Mouse (Mus musculus): ENCODE data around the gene Zfp689. TPM values are rescaled to one million over a fixed set of nuclear protein-coding genes. Genes with fewer than 3 reads are reported as not detected.
A peak's percentile ranks its signal among the peaks of the same experiment; 100 is the strongest.
"Not testable (repeated sequence)": the region's sequence is repeated elsewhere in the genome, so short reads cannot be mapped to it uniquely, and the experiment has no call there.

The Zfp689 gene
- polyA plus RNA-seq (2012; ENCODE audit: insufficient read depth, insufficient read length, missing spikeins): 1.4 and 1.7 TPM in 2 replicates

GRCm38 (mm10) chr7:127448521-127449300 is at the start of gene Zfp689:
Zfp689 (minus strand) TSS chr7:127449158.
- Histone ChIP-seq H3K27ac (ENCODE audit: insufficient read depth, low read depth, low read length) (peak within 1 kb of the TSS; percentile 67), H3K4me1 (ENCODE audit: control insufficient read depth, insufficient read depth, low read length) (peaks cover 9% of the 10 kb centered on the region), H3K4me3 (ENCODE audit: insufficient read depth, low read length) (peak within 1 kb of the TSS; percentile 99)
- no peak for TF ChIP-seq CTCF (IDR thresholded peaks at IDR 0.05; ENCODE audit: low read depth, low read length)

GRCm38 (mm10) chr7:127498407-127498806 is 49.4 kb upstream of the Zfp689 start:
- no peak for TF ChIP-seq CTCF (IDR thresholded peaks at IDR 0.05; ENCODE audit: low read depth, low read length)
- TF ChIP-seq POLR2A (IDR thresholded peaks at IDR 0.05; ENCODE audit: borderline replicate concordance, low read depth, low read length): no peak
- no peaks in the 10 kb centered on the region for H3K4me1 ChIP-seq (ENCODE audit: control insufficient read depth, insufficient read depth, low read length)

DNA sequence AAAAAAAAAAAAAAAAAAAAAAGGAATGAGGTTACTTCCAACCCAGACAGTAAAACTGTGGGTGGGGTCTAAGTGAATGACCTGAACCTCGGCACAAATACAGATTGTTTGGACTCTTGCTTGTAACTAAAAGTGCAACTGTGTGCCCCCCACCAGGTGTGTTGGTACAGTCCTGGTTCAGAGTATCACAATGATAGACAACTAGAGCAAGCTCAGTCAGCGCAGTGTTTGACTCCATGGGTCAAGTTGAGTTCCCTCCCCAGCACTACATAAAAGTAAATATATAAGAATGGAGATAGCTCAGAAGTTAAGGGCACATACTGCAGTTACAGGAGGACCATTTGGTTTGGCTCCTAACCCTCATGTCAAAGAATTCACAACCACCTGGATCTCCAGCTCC is 48.4 kb upstream of the Zfp689 start:
- TF ChIP-seq CTCF (IDR thresholded peaks at IDR 0.05; ENCODE audit: low read depth, low read length) (no peak), POLR2A (IDR thresholded peaks at IDR 0.05; ENCODE audit: borderline replicate concordance, low read depth, low read length) (no peak)
- Histone ChIP-seq H3K27ac (ENCODE audit: insufficient read depth, low read depth, low read length) (no peak overlapping the region), H3K4me3 (ENCODE audit: insufficient read depth, low read length) (no peak overlapping the region), H3K4me1 (ENCODE audit: control insufficient read depth, insufficient read depth, low read length) (no peaks in the 10 kb centered on the region)

More at GRCm38 (mm10) chr7:127498407-127498806, 49.4 kb upstream of the Zfp689 start:
- Histone ChIP-seq H3K27ac (ENCODE audit: insufficient read depth, low read depth, low read length) (no peak overlapping the region), H3K4me3 (ENCODE audit: insufficient read depth, low read length) (no peak overlapping the region)

GRCm38 (mm10) chr7:127494648-127495047 is 45.7 kb upstream of the Zfp689 start:
- no peaks in the 10 kb centered on the region for H3K4me1 ChIP-seq (ENCODE audit: control insufficient read depth, insufficient read depth, low read length)
- no peak overlapping the region for H3K27ac ChIP-seq (ENCODE audit: insufficient read depth, low read depth, low read length)
- H3K4me3 ChIP-seq (ENCODE audit: insufficient read depth, low read length): no peak overlapping the region
- TF ChIP-seq POLR2A (IDR thresholded peaks at IDR 0.05; ENCODE audit: borderline replicate concordance, low read depth, low read length): no peak
- TF ChIP-seq CTCF (IDR thresholded peaks at IDR 0.05; ENCODE audit: low read depth, low read length): no peak

DNA sequence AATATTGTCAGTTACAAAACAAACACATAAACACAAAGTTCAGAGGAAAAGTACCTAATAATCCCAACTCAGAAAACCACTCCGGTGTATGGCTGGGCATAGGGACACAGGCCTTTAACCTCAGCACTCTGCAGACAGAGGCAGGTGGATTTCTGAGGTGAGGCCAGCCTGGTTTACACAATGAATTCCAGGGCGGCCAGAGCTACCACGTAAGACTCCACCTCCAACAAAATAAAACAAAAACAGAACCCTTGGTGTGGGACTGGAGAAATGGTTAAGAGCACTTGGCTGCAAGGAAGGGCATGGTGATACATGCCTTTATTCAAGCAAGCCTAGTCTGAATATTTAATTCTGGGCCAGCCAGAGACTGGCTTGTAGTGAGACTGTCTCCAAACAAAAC is 42.9 kb upstream of the Zfp689 start:
- no peak overlapping the region for H3K27ac ChIP-seq (ENCODE audit: insufficient read depth, low read depth, low read length)
- no peak overlapping the region for H3K4me3 ChIP-seq (ENCODE audit: insufficient read depth, low read length)
- no peaks in the 10 kb centered on the region for H3K4me1 ChIP-seq (ENCODE audit: control insufficient read depth, insufficient read depth, low read length)
- TF ChIP-seq CTCF (IDR thresholded peaks at IDR 0.05; ENCODE audit: low read depth, low read length) (no peak), POLR2A (IDR thresholded peaks at IDR 0.05; ENCODE audit: borderline replicate concordance, low read depth, low read length) (no peak)

DNA sequence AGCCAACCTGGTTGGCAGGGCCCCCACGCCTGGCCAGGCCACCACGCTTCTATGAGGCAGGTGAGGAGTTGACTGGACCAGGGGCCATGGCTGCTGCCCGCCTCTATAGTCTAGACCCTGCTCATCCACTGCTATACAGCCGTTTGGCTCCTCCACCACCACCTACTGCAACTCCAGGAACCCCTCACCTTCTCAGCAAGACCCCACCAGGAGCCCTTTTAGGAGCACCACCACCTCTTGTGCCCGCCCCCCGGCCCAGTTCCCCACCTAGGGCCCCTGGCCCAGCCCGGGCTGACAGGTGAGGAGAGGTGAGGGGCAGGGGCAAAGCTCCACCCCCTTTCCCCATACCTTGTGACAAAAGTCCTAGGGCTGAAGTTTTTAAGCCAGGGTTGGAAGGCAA is 41.0 kb upstream of the Zfp689 start:
- Histone ChIP-seq H3K27ac (ENCODE audit: insufficient read depth, low read depth, low read length) (no peak overlapping the region), H3K4me3 (ENCODE audit: insufficient read depth, low read length) (no peak overlapping the region), H3K4me1 (ENCODE audit: control insufficient read depth, insufficient read depth, low read length) (no peaks in the 10 kb centered on the region)
- TF ChIP-seq POLR2A (IDR thresholded peaks at IDR 0.05; ENCODE audit: borderline replicate concordance, low read depth, low read length): no peak
- TF ChIP-seq CTCF (IDR thresholded peaks at IDR 0.05; ENCODE audit: low read depth, low read length): no peak

DNA sequence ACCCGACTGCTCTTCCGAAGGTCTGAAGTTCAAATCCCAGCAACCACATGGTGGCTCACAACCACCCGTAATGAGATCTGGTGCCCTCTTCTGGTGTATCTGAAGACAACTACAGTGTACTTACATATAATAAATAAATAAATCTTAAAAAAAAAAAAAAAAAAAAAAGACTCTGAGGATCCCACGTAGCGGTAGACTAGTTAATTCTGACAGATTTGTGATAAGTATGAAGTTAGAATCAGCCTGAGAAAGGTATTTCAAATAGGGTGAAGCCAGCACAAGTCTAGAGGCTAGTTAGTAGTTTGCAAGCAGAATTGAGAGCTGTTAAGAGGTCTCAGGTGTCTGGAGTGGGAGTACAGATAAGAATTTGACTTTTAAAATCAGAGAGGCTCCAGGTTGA is 39.4 kb upstream of the Zfp689 start:
- H3K4me1 ChIP-seq (ENCODE audit: control insufficient read depth, insufficient read depth, low read length); H3K4me3 ChIP-seq (ENCODE audit: insufficient read depth, low read length); H3K27ac ChIP-seq (ENCODE audit: insufficient read depth, low read depth, low read length): not testable (repeated sequence)

- H3K27ac ChIP-seq (ENCODE audit: insufficient read depth, low read depth, low read length): no peak overlapping the region
- peaks cover 19% of the 10 kb centered on the region for H3K4me1 ChIP-seq (ENCODE audit: control insufficient read depth, insufficient read depth, low read length)
- TF ChIP-seq CTCF (IDR thresholded peaks at IDR 0.05; ENCODE audit: low read depth, low read length) (no peak), POLR2A (IDR thresholded peaks at IDR 0.05; ENCODE audit: borderline replicate concordance, low read depth, low read length) (no peak)
- no peak overlapping the region for H3K4me3 ChIP-seq (ENCODE audit: insufficient read depth, low read length)
Observed at GRCm38 (mm10) chr7:127485416-127485815, 36.5 kb upstream of the Zfp689 start.

GRCm38 (mm10) chr7:127480321-127480720 is 31.4 kb upstream of the Zfp689 start:
- H3K27ac ChIP-seq (ENCODE audit: insufficient read depth, low read depth, low read length): peak overlapping the region; percentile 95
- H3K4me3 ChIP-seq (ENCODE audit: insufficient read depth, low read length): peak overlapping the region; percentile 69
- H3K4me1 ChIP-seq (ENCODE audit: control insufficient read depth, insufficient read depth, low read length): peaks cover 22% of the 10 kb centered on the region
- TF ChIP-seq CTCF (IDR thresholded peaks at IDR 0.05; ENCODE audit: low read depth, low read length): no peak
- TF ChIP-seq POLR2A (IDR thresholded peaks at IDR 0.05; ENCODE audit: borderline replicate concordance, low read depth, low read length): no peak

- TF ChIP-seq POLR2A (IDR thresholded peaks at IDR 0.05; ENCODE audit: borderline replicate concordance, low read depth, low read length) (no peak), CTCF (IDR thresholded peaks at IDR 0.05; ENCODE audit: low read depth, low read length) (no peak)
- Histone ChIP-seq H3K4me1 (ENCODE audit: control insufficient read depth, insufficient read depth, low read length) (peaks cover 22% of the 10 kb centered on the region), H3K27ac (ENCODE audit: insufficient read depth, low read depth, low read length) (peak overlapping the region; percentile 95), H3K4me3 (ENCODE audit: insufficient read depth, low read length) (peak overlapping the region; percentile 69)
Observed at GRCm38 (mm10) chr7:127479318-127480225, 30.6 kb upstream of the Zfp689 start.
